ENCODE assay signal across 8 mouse cellular contexts in the genomic region with DNA sequence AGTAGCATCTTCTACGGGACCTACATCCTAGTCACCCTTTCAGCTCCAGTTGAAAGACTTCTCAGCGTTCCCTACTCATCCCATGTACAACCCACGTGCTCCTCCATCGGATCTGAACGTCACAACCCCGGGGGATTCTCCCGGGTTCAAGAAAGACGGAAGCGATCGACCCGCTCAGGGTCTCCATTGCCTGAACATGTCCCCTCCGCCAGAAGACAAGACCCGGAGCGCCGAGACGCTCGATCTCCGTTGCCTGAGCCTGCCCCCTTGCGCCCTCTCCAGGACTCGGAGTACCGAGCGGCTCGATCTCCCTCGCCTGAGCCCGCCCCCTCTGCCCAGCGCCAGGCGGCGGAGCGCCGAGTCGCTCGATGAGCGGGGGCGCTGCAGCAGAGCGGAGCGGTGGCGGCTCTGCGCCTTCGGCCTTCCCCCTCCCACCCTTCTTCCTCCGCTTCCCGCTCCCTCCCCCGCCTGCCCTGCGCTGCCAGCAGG. TPM values are rescaled to one million over a fixed set of nuclear protein-coding genes. Genes with fewer than 3 reads are reported as not detected.
A peak's percentile ranks its signal among the peaks of the same experiment; 100 is the strongest.
DNase-seq lines count a peak whose midpoint lies in the region; ATAC-seq lines count a peak whose summit lies in the region.

A gene (plus strand): TSS at position 256 of the 489 bp plus-strand sequence.

- under 1% methylated on average over 39 of the region's 43 CpGs for WGBS in heart, embryonic 15.5 days
- WGBS in liver, embryonic 15.5 days (ENCODE audit: insufficient replicate concordance) = under 1% methylated on average over 33 of the region's 43 CpGs
- WGBS in neural tube, embryonic 12.5 days = under 1% methylated on average over 43 of the region's 43 CpGs

- DNase-seq in c-Kit-negative CD71-positive TER-119-positive erythroid progenitor cells, embryonic 14.5 days (ENCODE audit: low read depth, low spot score) = peak; percentile 65
- peak; percentile 81 for DNase-seq in fibroblast of lung, adult 2 months (ENCODE audit: low read depth)
- peak; percentile 91 to 96 for DNase-seq in kidney, postnatal 25 days
- DNase-seq in telencephalon, adult 2 months (ENCODE audit: low read depth, low spot score) = peak; percentile 91

- H3K9ac ChIP-seq in heart, embryonic 15.5 days = peak within 1 kb of the TSS; percentile 93
- peak within 1 kb of the TSS; percentile 90 for H3K9ac ChIP-seq in liver, embryonic 15.5 days
- peak within 1 kb of the TSS; percentile 78 for H3K9ac ChIP-seq in neural tube, embryonic 12.5 days

- peak within 1 kb of the TSS; percentile 94 for H3K27ac ChIP-seq in heart, embryonic 15.5 days
- H3K27ac ChIP-seq in liver, embryonic 15.5 days (replicated peaks) = peak within 1 kb of the TSS; percentile 74
- peak within 1 kb of the TSS; percentile 58 for H3K27ac ChIP-seq in neural tube, embryonic 12.5 days

- H3K4me1 ChIP-seq in heart, embryonic 15.5 days (replicated peaks) = 0 out of 2 replicates have a peak, but pooled peaks cover 5% of the 10 kb centered on the region
- peaks cover 18% of the 10 kb centered on the region; the same call in 1 of the 2 replicates for H3K4me1 ChIP-seq in liver, embryonic 15.5 days (replicated peaks)
- peaks cover 15% of the 10 kb centered on the region for H3K4me1 ChIP-seq in neural tube, embryonic 12.5 days

- peak within 1 kb of the TSS; percentile 78 for H3K4me2 ChIP-seq in heart, embryonic 15.5 days
- H3K4me2 ChIP-seq in liver, embryonic 15.5 days = peak within 1 kb of the TSS; percentile 97
- H3K4me2 ChIP-seq in neural tube, embryonic 12.5 days (replicated peaks) = peak within 1 kb of the TSS; percentile 73

- peak within 1 kb of the TSS; percentile 99 for H3K4me3 ChIP-seq in heart, embryonic 15.5 days
- H3K4me3 ChIP-seq in liver, embryonic 15.5 days (replicated peaks) = peak within 1 kb of the TSS; percentile 89
- peak within 1 kb of the TSS; percentile 75 for H3K4me3 ChIP-seq in neural tube, embryonic 12.5 days

- peak; percentile 81 for ATAC-seq in CD4-positive, CD25-positive, alpha-beta regulatory T cell, adult 4 months
- ATAC-seq in heart, embryonic 15.5 days (replicated peaks; ENCODE audit: insufficient number of reproducible peaks, insufficient read depth, low FRiP score, low read depth) = peak; percentile 95
- ATAC-seq in liver, embryonic 15.5 days (ENCODE audit: insufficient read depth) = peak; percentile 96
- peak; percentile 95 for ATAC-seq in neural tube, embryonic 12.5 days (ENCODE audit: low FRiP score, low read depth)

- H3K27me3 ChIP-seq in heart, embryonic 15.5 days = no peaks in the 10 kb centered on the region
- peaks cover 3% of the 10 kb centered on the region; the same call in 1 of the 2 replicates for H3K27me3 ChIP-seq in liver, embryonic 15.5 days
- H3K27me3 ChIP-seq in neural tube, embryonic 12.5 days (replicated peaks) = no peaks in the 10 kb centered on the region

- no peaks in the 10 kb centered on the region for H3K9me3 ChIP-seq in heart, embryonic 15.5 days (replicated peaks)
- no peaks in the 10 kb centered on the region for H3K9me3 ChIP-seq in liver, embryonic 15.5 days (replicated peaks)
- no peaks in the 10 kb centered on the region for H3K9me3 ChIP-seq in neural tube, embryonic 12.5 days

- peaks cover 9% of the 10 kb centered on the region for H3K36me3 ChIP-seq in heart, embryonic 15.5 days
- H3K36me3 ChIP-seq in liver, embryonic 15.5 days (replicated peaks) = peaks cover 13% of the 10 kb centered on the region
- peaks cover 10% of the 10 kb centered on the region for H3K36me3 ChIP-seq in neural tube, embryonic 12.5 days

RNA-seq across cellular contexts. Expression of the gene that starts here (rescaled TPM):
- polyA plus RNA-seq in CD4-positive, CD25-positive, alpha-beta regulatory T cell, adult 4 months (2017; shearing (Covaris generic)) = 100 to 1,000 TPM in 1 of 2 experiments, 10 to 100 TPM in 1; 91.3 to 111 TPM
- 32.5 and 37.6 TPM in 2 replicates for polyA plus RNA-seq in heart, embryonic 15.5 days (2015; fragmentation: Nextera tagmentation; extraction: Ambion mirVana)
- 11.4 and 14.6 TPM in 2 replicates for polyA plus RNA-seq in liver, embryonic 15.5 days (2015; fragmentation: Nextera tagmentation; extraction: Ambion mirVana)
- 69.5 and 72.3 TPM in 2 replicates for polyA plus RNA-seq in neural tube, embryonic 12.5 days (2016; fragmentation: Nextera tagmentation; extraction: Ambion mirVana)

Comparison
In these comparisons a context has a peak if more than half of its experiments do, and no peak if none do; other contexts are left out.
1. Peak in every context shown above with its lines: DNase-seq, ATAC-seq, H3K4me3 ChIP-seq and H3K27ac ChIP-seq.